Mouse (Mus musculus): ENCODE results near the gene Gm5797. TPM values are rescaled to one million over a fixed set of nuclear protein-coding genes. Genes with fewer than 3 reads are reported as not detected.
A peak's percentile ranks its signal among the peaks of the same experiment; 100 is the strongest.
"Not testable (repeated sequence)": the region's sequence is repeated elsewhere in the genome, so short reads cannot be mapped to it uniquely, and the experiment has no call there.

Gm5797 gene
- total RNA-seq (2012; rRNA removed), result not detected in 2 replicates

DNA sequence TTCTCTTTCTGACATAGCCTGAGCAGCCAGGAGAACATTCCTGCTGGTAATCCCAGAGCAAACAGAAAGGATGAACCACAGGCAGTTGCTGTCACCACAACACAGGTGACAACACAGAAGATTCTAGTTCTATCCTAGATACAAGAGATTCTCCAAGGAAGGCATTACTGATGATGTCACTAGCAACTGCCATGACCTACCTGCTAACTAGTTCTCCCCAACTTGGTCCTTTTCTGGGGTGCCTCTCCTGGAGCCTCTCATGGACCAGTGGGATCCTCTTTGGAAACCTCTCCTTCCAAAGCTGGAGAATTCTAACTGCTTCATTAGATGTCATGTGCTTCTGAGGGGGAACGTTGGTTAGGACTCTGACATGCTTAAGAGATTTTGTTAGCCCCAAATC, at the start of gene Gm5797:
TSS of gene Gm5797 (minus strand) at position 101 of the 400 bp plus-strand sequence.
- H3K9me3 ChIP-seq (ENCODE audit: control insufficient read depth, insufficient read depth, low read depth, low read length); in situ Hi-C loops (cut with MboI; ENCODE audit: low sequenced_read_pairs in 2 of 2, unreplicated experiment in 2 of 2); H3K27ac ChIP-seq (ENCODE audit: insufficient read depth, low read depth, low read length, poor library complexity, severe bottlenecking); DNase-seq (ENCODE audit: low read depth, low spot score); H3K36me3 ChIP-seq (ENCODE audit: control insufficient read depth, insufficient read depth, low read length, poor library complexity, severe bottlenecking); H3K4me3 ChIP-seq (ENCODE audit: insufficient read depth in 1 of 2, low read depth in 1 of 2, low read length in 2 of 2, poor library complexity in 1 of 2, severe bottlenecking in 1 of 2); H3K9ac ChIP-seq (ENCODE audit: insufficient read depth, low read depth, low read length, poor library complexity, severe bottlenecking); H3K4me1 ChIP-seq (ENCODE audit: control insufficient read depth in 2 of 2, insufficient read depth in 2 of 2, low read length in 2 of 2, poor library complexity in 1 of 2): not testable (repeated sequence)

DNA sequence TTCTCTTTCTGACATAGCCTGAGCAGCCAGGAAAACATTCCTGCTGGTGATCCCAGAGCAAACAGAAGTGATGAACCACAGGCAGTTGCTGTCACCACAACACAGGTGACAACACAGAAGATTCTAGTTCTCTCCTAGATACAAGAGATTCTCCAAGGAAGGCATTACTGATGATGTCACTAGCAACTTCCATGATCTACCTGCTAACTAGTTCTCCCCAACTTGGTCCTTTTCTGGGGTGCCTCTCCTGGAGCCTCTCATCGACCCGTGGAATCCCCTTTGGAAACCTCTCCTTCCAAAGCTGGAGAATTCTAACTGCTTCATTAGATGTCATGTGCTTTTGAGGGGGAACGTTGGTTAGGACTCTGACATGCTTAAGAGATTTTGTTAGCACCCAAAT, 32.8 kb upstream of the Gm5797 start, which contains the start of gene Gm8374:
TSS of gene Gm8374 (minus strand) at position 101 of the 400 bp plus-strand sequence.
- H3K9me3 ChIP-seq (ENCODE audit: control insufficient read depth, insufficient read depth, low read depth, low read length); in situ Hi-C loops (cut with MboI; ENCODE audit: low sequenced_read_pairs in 2 of 2, unreplicated experiment in 2 of 2); H3K27ac ChIP-seq (ENCODE audit: insufficient read depth, low read depth, low read length, poor library complexity, severe bottlenecking); H3K9ac ChIP-seq (ENCODE audit: insufficient read depth, low read depth, low read length, poor library complexity, severe bottlenecking); H3K4me3 ChIP-seq (ENCODE audit: insufficient read depth in 1 of 2, low read depth in 1 of 2, low read length in 2 of 2, poor library complexity in 1 of 2, severe bottlenecking in 1 of 2); H3K36me3 ChIP-seq (ENCODE audit: control insufficient read depth, insufficient read depth, low read length, poor library complexity, severe bottlenecking); H3K4me1 ChIP-seq (ENCODE audit: control insufficient read depth in 2 of 2, insufficient read depth in 2 of 2, low read length in 2 of 2, poor library complexity in 1 of 2); DNase-seq (ENCODE audit: low read depth, low spot score): not testable (repeated sequence)

DNA sequence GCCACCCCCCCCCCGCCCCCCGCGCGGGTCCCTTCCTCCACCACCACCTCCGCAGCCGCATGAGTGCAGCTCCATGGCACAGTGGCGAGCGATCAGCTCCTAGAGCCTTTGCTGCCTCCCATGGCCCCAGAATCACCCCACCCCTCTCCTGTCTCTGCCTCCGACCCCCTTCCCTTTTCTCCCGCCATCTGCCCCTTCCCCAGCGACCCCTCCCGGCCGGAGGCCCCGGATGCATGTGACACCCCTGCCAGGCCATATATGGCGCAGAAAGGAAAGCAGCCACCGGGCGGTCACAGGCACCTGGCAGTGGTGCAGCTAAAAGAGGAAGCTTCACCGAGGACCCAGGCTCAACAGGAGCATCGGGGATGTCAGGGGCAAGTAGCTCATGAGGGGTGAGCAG, 17.1 kb downstream of the Gm5797 start:
- Histone ChIP-seq H3K9ac (ENCODE audit: insufficient read depth, low read depth, low read length, poor library complexity, severe bottlenecking) (peak overlapping the region; percentile 6; the same call in 1 of the 2 replicates), H3K4me3 (ENCODE audit: insufficient read depth in 1 of 2, low read depth in 1 of 2, low read length in 2 of 2, poor library complexity in 1 of 2, severe bottlenecking in 1 of 2) (peak overlapping the region; percentile 55 to 58; a peak in 3 of 4 replicates)
- H3K36me3 ChIP-seq (ENCODE audit: control insufficient read depth, insufficient read depth, low read length, poor library complexity, severe bottlenecking); DNase-seq (ENCODE audit: low read depth, low spot score); H3K27ac ChIP-seq (ENCODE audit: insufficient read depth, low read depth, low read length, poor library complexity, severe bottlenecking); in situ Hi-C loops (cut with MboI; ENCODE audit: low sequenced_read_pairs in 2 of 2, unreplicated experiment in 2 of 2); H3K4me1 ChIP-seq (ENCODE audit: control insufficient read depth in 2 of 2, insufficient read depth in 2 of 2, low read length in 2 of 2, poor library complexity in 1 of 2); H3K9me3 ChIP-seq (ENCODE audit: control insufficient read depth, insufficient read depth, low read depth, low read length): not testable (repeated sequence)

DNA sequence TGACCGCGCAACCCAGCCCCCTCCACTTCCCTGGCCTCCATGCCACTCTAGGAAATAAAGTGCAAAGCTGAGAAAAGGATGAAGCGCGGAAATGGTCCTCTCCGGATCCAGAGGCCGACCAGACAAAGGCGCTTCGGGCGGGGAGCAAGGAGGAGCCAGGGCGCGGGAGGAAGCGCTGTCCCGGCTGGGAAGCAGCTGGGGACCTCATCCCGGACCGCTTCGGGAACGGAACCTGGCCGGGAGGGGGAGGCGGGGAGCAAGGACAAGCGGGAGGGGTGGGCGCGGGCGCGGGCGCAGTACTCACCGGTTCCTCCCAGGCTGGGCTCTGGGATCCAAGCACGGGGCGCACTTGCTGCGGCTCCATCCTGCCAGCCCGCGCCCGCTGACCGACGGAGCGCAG, 17.5 kb downstream of the Gm5797 start, which contains the start of gene Gm3739:
TSS of gene Gm3739 (minus strand) at position 389 of the 400 bp plus-strand sequence.
- in situ Hi-C loops (cut with MboI; ENCODE audit: low sequenced_read_pairs in 2 of 2, unreplicated experiment in 2 of 2), result not testable (repeated sequence)

More for the DNA sequence above, 17.5 kb downstream of the Gm5797 start, which contains the start of gene Gm3739:
- DNase-seq (ENCODE audit: low read depth, low spot score); H3K9me3 ChIP-seq (ENCODE audit: control insufficient read depth, insufficient read depth, low read depth, low read length); H3K4me1 ChIP-seq (ENCODE audit: control insufficient read depth in 2 of 2, insufficient read depth in 2 of 2, low read length in 2 of 2, poor library complexity in 1 of 2); H3K27ac ChIP-seq (ENCODE audit: insufficient read depth, low read depth, low read length, poor library complexity, severe bottlenecking); H3K36me3 ChIP-seq (ENCODE audit: control insufficient read depth, insufficient read depth, low read length, poor library complexity, severe bottlenecking): not testable (repeated sequence)
- Histone ChIP-seq H3K4me3 (ENCODE audit: insufficient read depth in 1 of 2, low read depth in 1 of 2, low read length in 2 of 2, poor library complexity in 1 of 2, severe bottlenecking in 1 of 2) (peak within 1 kb of the TSS; percentile 55 to 58; a peak in 3 of 4 replicates), H3K9ac (ENCODE audit: insufficient read depth, low read depth, low read length, poor library complexity, severe bottlenecking) (peak within 1 kb of the TSS; percentile 6; the same call in 1 of the 2 replicates)

Other genes with a start within 250 kb of the Gm5797 start
- gene Gm3696, start 231.8 kb downstream of the Gm5797 start, total RNA-seq (2012; rRNA removed), result 1.0 and 1.7 TPM in 2 replicates
- gene Gm6676, start 207.0 kb downstream of the Gm5797 start, total RNA-seq (2012; rRNA removed), result not detected in 2 replicates
- 1.7 and 1.9 TPM in 2 replicates for gene Gm3512, start 157.9 kb downstream of the Gm5797 start, total RNA-seq (2012; rRNA removed)
- gene Gm16434, start 137.9 kb downstream of the Gm5797 start, total RNA-seq (2012; rRNA removed), result not detected in 2 replicates
- not detected in 2 replicates for gene Gm3727, start 67.7 kb downstream of the Gm5797 start, total RNA-seq (2012; rRNA removed)
- 1.8 and 2.3 TPM in 2 replicates for gene Gm3739, start 17.3 kb downstream of the Gm5797 start, total RNA-seq (2012; rRNA removed)
- not detected in 2 replicates for gene Gm8374, start 32.7 kb upstream of the Gm5797 start, total RNA-seq (2012; rRNA removed)
- not detected in 2 replicates for gene Gm3755, start 118.5 kb upstream of the Gm5797 start, total RNA-seq (2012; rRNA removed)
- gene Gm3752, start 151.4 kb upstream of the Gm5797 start, total RNA-seq (2012; rRNA removed), result 0.13 and 0.16 TPM in 2 replicates
- 6.0 and 7.6 TPM in 2 replicates for gene Gm3558, start 236.2 kb upstream of the Gm5797 start, total RNA-seq (2012; rRNA removed)